Mouse (Mus musculus): ENCODE measurements around the gene Tbcel. TPM values are rescaled to one million over a fixed set of nuclear protein-coding genes. Genes with fewer than 3 reads are reported as not detected.

Tbcel gene
- polyA plus RNA-seq, 1 experiment from 2014 or later: 4.4 TPM

- H3K27ac ChIP-seq: no peak within 1 kb of the TSS
- no peak within 1 kb of the TSS for H3K9ac ChIP-seq
- 0 out of 2 replicates have a peak, but pooled peaks cover 6% of the 10 kb centered on the region for H3K4me1 ChIP-seq
- H3K9me3 ChIP-seq: no peaks in the 10 kb centered on the region
- no peak within 1 kb of the TSS for H3K4me3 ChIP-seq
- no peak within 1 kb of the TSS for H3K4me2 ChIP-seq (replicated peaks)
- ATAC-seq (ENCODE audit: low FRiP score, low read depth): no peak
- no peaks in the 10 kb centered on the region for H3K36me3 ChIP-seq
- H3K27me3 ChIP-seq: peaks cover 3% of the 10 kb centered on the region; the same call in 1 of the 2 replicates
- WGBS: 81% methylated on average over 6 of the region's 6 CpGs
These were observed 107.8 kb downstream of the Tbcel start, which contains the start of gene Tecta for GRCm38 (mm10) chr9:42399829-42400228. Gene Tecta, minus strand, starts transcription at chr9:42399929.

- H3K9me3 ChIP-seq: no peaks in the 10 kb centered on the region
- peaks cover 3% of the 10 kb centered on the region; the same call in 1 of the 2 replicates for H3K27me3 ChIP-seq
- H3K4me2 ChIP-seq (replicated peaks): no peak overlapping the region
- H3K9ac ChIP-seq: no peak overlapping the region
- H3K36me3 ChIP-seq: no peaks in the 10 kb centered on the region
- no peak for ATAC-seq (ENCODE audit: low FRiP score, low read depth)
- H3K27ac ChIP-seq: no peak overlapping the region
- WGBS: 67% methylated on average over 2 of the region's 2 CpGs
- H3K4me3 ChIP-seq: no peak overlapping the region
- H3K4me1 ChIP-seq: peaks cover 29% of the 10 kb centered on the region
These were observed 111.5 kb downstream of the Tbcel start for GRCm38 (mm10) chr9:42396141-42396540.

- peaks cover 38% of the 10 kb centered on the region for H3K4me1 ChIP-seq
- no peaks in the 10 kb centered on the region for H3K36me3 ChIP-seq
- no peak overlapping the region for H3K4me3 ChIP-seq
- H3K27me3 ChIP-seq: peaks cover 3% of the 10 kb centered on the region; the same call in 1 of the 2 replicates
- no peak overlapping the region for H3K9ac ChIP-seq
- ATAC-seq (ENCODE audit: low FRiP score, low read depth): no peak
- WGBS: 64% methylated on average over 6 of the region's 6 CpGs
- H3K27ac ChIP-seq: no peak overlapping the region
- no peaks in the 10 kb centered on the region for H3K9me3 ChIP-seq
- no peak overlapping the region for H3K4me2 ChIP-seq (replicated peaks)
These were observed 112.7 kb downstream of the Tbcel start for GRCm38 (mm10) chr9:42394903-42395302.

- no peak overlapping the region for H3K9ac ChIP-seq
- no peak for ATAC-seq (ENCODE audit: low FRiP score, low read depth)
- no peak overlapping the region for H3K4me2 ChIP-seq (replicated peaks)
- 64% methylated on average over 8 of the region's 8 CpGs for WGBS
- H3K4me3 ChIP-seq: no peak overlapping the region
- no peak overlapping the region for H3K27ac ChIP-seq
- H3K36me3 ChIP-seq: no peaks in the 10 kb centered on the region
- H3K9me3 ChIP-seq: no peaks in the 10 kb centered on the region
- H3K4me1 ChIP-seq: peaks cover 40% of the 10 kb centered on the region
- H3K27me3 ChIP-seq: peaks cover 3% of the 10 kb centered on the region; the same call in 1 of the 2 replicates
These were observed 113.3 kb downstream of the Tbcel start for GRCm38 (mm10) chr9:42394321-42394720.

- no peaks in the 10 kb centered on the region for H3K36me3 ChIP-seq
- no peak overlapping the region for H3K27ac ChIP-seq
- no peaks in the 10 kb centered on the region for H3K9me3 ChIP-seq
- H3K4me2 ChIP-seq (replicated peaks): no peak overlapping the region
- 37% methylated on average over 6 of the region's 6 CpGs for WGBS
- ATAC-seq (ENCODE audit: low FRiP score, low read depth): no peak
- no peak overlapping the region for H3K9ac ChIP-seq
- H3K27me3 ChIP-seq: peaks cover 5% of the 10 kb centered on the region; the same call in 1 of the 2 replicates
- H3K4me3 ChIP-seq: no peak overlapping the region
- H3K4me1 ChIP-seq: peaks cover 42% of the 10 kb centered on the region
These were observed 114.7 kb downstream of the Tbcel start for GRCm38 (mm10) chr9:42392927-42393326.

GRCm38 (mm10) chr9:42388490-42388889, 119.1 kb downstream of the Tbcel start:
- Histone ChIP-seq H3K36me3 (no peaks in the 10 kb centered on the region), H3K27ac (no peak overlapping the region), H3K9ac (no peak overlapping the region), H3K4me2 (replicated peaks) (no peak overlapping the region), H3K27me3 (peaks cover 4% of the 10 kb centered on the region; the same call in 1 of the 2 replicates), H3K4me3 (no peak overlapping the region), H3K9me3 (no peaks in the 10 kb centered on the region), H3K4me1 (peaks cover 44% of the 10 kb centered on the region)
- ATAC-seq (ENCODE audit: low FRiP score, low read depth): no peak
- 54% methylated on average over 4 of the region's 4 CpGs for WGBS

GRCm38 (mm10) chr9:42387038-42387437, 120.6 kb downstream of the Tbcel start:
- no peak for ATAC-seq (ENCODE audit: low FRiP score, low read depth)
- peaks cover 4% of the 10 kb centered on the region; the same call in 1 of the 2 replicates for H3K27me3 ChIP-seq
- H3K4me2 ChIP-seq (replicated peaks): no peak overlapping the region
- H3K9ac ChIP-seq: no peak overlapping the region
- WGBS: 66% methylated on average over 8 of the region's 8 CpGs
- H3K27ac ChIP-seq: no peak overlapping the region
- H3K4me3 ChIP-seq: no peak overlapping the region
- peaks cover 34% of the 10 kb centered on the region for H3K4me1 ChIP-seq
- H3K9me3 ChIP-seq: no peaks in the 10 kb centered on the region
- H3K36me3 ChIP-seq: no peaks in the 10 kb centered on the region

- peaks cover 20% of the 10 kb centered on the region for H3K4me1 ChIP-seq
- 74% methylated on average over 13 of the region's 13 CpGs for WGBS
- no peak for ATAC-seq (ENCODE audit: low FRiP score, low read depth)
- peaks cover 4% of the 10 kb centered on the region; the same call in 1 of the 2 replicates for H3K27me3 ChIP-seq
- no peaks in the 10 kb centered on the region for H3K36me3 ChIP-seq
- no peak overlapping the region for H3K4me3 ChIP-seq
- no peak overlapping the region for H3K4me2 ChIP-seq (replicated peaks)
- no peak overlapping the region for H3K27ac ChIP-seq
- H3K9me3 ChIP-seq: 0 out of 2 replicates have a peak, but pooled peaks cover under 1% of the 10 kb centered on the region
- no peak overlapping the region for H3K9ac ChIP-seq
These were observed 122.0 kb downstream of the Tbcel start for GRCm38 (mm10) chr9:42385656-42386055.

GRCm38 (mm10) chr9:42382628-42383347, 124.8 kb downstream of the Tbcel start:
- peaks cover 8% of the 10 kb centered on the region; the same call in 1 of the 2 replicates for H3K4me1 ChIP-seq
- no peak overlapping the region for H3K4me2 ChIP-seq (replicated peaks)
- no peak overlapping the region for H3K4me3 ChIP-seq
- no peak overlapping the region for H3K9ac ChIP-seq
- H3K36me3 ChIP-seq: no peaks in the 10 kb centered on the region
- WGBS: 69% methylated on average over 8 of the region's 8 CpGs
- H3K9me3 ChIP-seq: peaks cover 13% of the 10 kb centered on the region
- no peak overlapping the region for H3K27ac ChIP-seq
- ATAC-seq (ENCODE audit: low FRiP score, low read depth): no peak
- 0 out of 2 replicates have a peak, but pooled peaks cover under 1% of the 10 kb centered on the region for H3K27me3 ChIP-seq

- WGBS: 73% methylated on average over 5 of the region's 5 CpGs
- Histone ChIP-seq H3K36me3 (no peaks in the 10 kb centered on the region), H3K4me1 (peaks cover 8% of the 10 kb centered on the region; the same call in 1 of the 2 replicates), H3K4me3 (no peak overlapping the region), H3K27me3 (no peaks in the 10 kb centered on the region), H3K9ac (no peak overlapping the region), H3K4me2 (replicated peaks) (no peak overlapping the region), H3K9me3 (peaks cover 13% of the 10 kb centered on the region), H3K27ac (no peak overlapping the region)
- ATAC-seq (ENCODE audit: low FRiP score, low read depth): no peak
These were observed 125.5 kb downstream of the Tbcel start for GRCm38 (mm10) chr9:42382063-42382462.

GRCm38 (mm10) chr9:42378071-42378470, 129.5 kb downstream of the Tbcel start:
- no peaks in the 10 kb centered on the region for H3K36me3 ChIP-seq
- 89% methylated on average over 4 of the region's 4 CpGs for WGBS
- no peak overlapping the region for H3K9ac ChIP-seq
- H3K4me2 ChIP-seq (replicated peaks): no peak overlapping the region
- no peak overlapping the region for H3K27ac ChIP-seq
- ATAC-seq (ENCODE audit: low FRiP score, low read depth): no peak
- no peaks in the 10 kb centered on the region for H3K4me1 ChIP-seq
- H3K27me3 ChIP-seq: no peaks in the 10 kb centered on the region
- peaks cover 13% of the 10 kb centered on the region for H3K9me3 ChIP-seq
- no peak overlapping the region for H3K4me3 ChIP-seq

- H3K36me3 ChIP-seq: no peaks in the 10 kb centered on the region
- H3K9ac ChIP-seq: no peak overlapping the region
- no peaks in the 10 kb centered on the region for H3K4me1 ChIP-seq
- no peak overlapping the region for H3K4me3 ChIP-seq
- H3K27ac ChIP-seq: no peak overlapping the region
- 94% methylated on average over 15 of the region's 15 CpGs for WGBS
- no peak for ATAC-seq (ENCODE audit: low FRiP score, low read depth)
- peaks cover 13% of the 10 kb centered on the region for H3K9me3 ChIP-seq
- no peak overlapping the region for H3K4me2 ChIP-seq (replicated peaks)
- H3K27me3 ChIP-seq: no peaks in the 10 kb centered on the region
These were observed 130.0 kb downstream of the Tbcel start for GRCm38 (mm10) chr9:42377656-42378055.
